Mouse (Mus musculus) forebrain, embryonic 14.5 days (tissue): Measurements from ENCODE around the gene Ctxn2. TPM values are rescaled to one million over a fixed set of nuclear protein-coding genes. Genes with fewer than 3 reads are reported as not detected.

Source experiments
- ATAC-seq: fragments of 200-750 bp; cut with Nextera tagmentation; 2 replicates; pipeline ENCODE4 v1.8.0; 2017; ENCODE audit warnings: mild to moderate bottlenecking, moderate library complexity
- DNase-seq: peaks from one replicate; pipeline ENCODE4 v3.0.0-alpha.2; 2015; ENCODE audit warnings: low spot score
- H3K27ac ChIP-seq: fragments of 300-500 bp; sonication (generic); 2 replicates; pipeline ENCODE4 v1.5.1; 2014; ENCODE audit warnings: low read depth, mild to moderate bottlenecking, control low read depth, low read length, moderate library complexity
- H3K27me3 ChIP-seq: fragments of 300-500 bp; sonication (generic); replicated peaks from 2 replicates; pipeline ENCODE4 v1.6.1; 2014; ENCODE audit warnings: low read length, control low read depth, mixed read lengths; ENCODE audit not compliant: control insufficient read depth, insufficient read depth
- H3K36me3 ChIP-seq: fragments of 300-500 bp; sonication (generic); 2 replicates; pipeline ENCODE4 v1.6.1; 2014; ENCODE audit warnings: low read length, control low read depth; ENCODE audit not compliant: control insufficient read depth, insufficient read depth
- H3K4me1 ChIP-seq: fragments of 300-500 bp; sonication (generic); 2 replicates; pipeline ENCODE4 v1.6.1; 2014; ENCODE audit warnings: antibody characterized with exemption, low read length, control low read depth; ENCODE audit not compliant: control insufficient read depth, insufficient read depth
- H3K4me2 ChIP-seq: fragments of 300-500 bp; sonication (generic); 2 replicates; pipeline ENCODE4 v1.6.1; 2014; ENCODE audit warnings: mild to moderate bottlenecking, control low read depth, low read length
- H3K4me3 ChIP-seq: fragments of 300-500 bp; sonication (generic); 2 replicates; pipeline ENCODE4 v1.5.1; 2014; ENCODE audit warnings: low read depth, low read length, control low read depth
- H3K9ac ChIP-seq: fragments of 300-500 bp; sonication (generic); 2 replicates; pipeline ENCODE4 v1.6.1; 2014; ENCODE audit warnings: mild to moderate bottlenecking, low read length, control low read depth, moderate library complexity
- H3K9me3 ChIP-seq: fragments of 300-500 bp; sonication (generic); replicated peaks from 2 replicates; pipeline ENCODE4 v1.6.1; 2016; ENCODE audit warnings: low read length, control low read depth, mixed read lengths; ENCODE audit not compliant: control insufficient read depth
- WGBS: fragments of 180-500 bp; shearing (Covaris S2); extraction: QIAGEN DNeasy Blood & Tissue Kit; methylation state at CpG from one replicate; pipeline ENCODE4 v1.1.7; 2014; 5-methylcytosine and 5-hydroxymethylcytosine counted together
- polyA plus RNA-seq: library from polyadenylated mRNA; unstranded; fragments of >200 nt; fragmentation: Nextera tagmentation; extraction: Ambion mirVana; gene quantifications from 2 replicates; pipeline ENCODE4 v1.2.1, GENCODE M21; 2014

Ctxn2 gene
- polyA plus RNA-seq, 1 experiment from 2014 or later, result 4.6 TPM

DNA sequence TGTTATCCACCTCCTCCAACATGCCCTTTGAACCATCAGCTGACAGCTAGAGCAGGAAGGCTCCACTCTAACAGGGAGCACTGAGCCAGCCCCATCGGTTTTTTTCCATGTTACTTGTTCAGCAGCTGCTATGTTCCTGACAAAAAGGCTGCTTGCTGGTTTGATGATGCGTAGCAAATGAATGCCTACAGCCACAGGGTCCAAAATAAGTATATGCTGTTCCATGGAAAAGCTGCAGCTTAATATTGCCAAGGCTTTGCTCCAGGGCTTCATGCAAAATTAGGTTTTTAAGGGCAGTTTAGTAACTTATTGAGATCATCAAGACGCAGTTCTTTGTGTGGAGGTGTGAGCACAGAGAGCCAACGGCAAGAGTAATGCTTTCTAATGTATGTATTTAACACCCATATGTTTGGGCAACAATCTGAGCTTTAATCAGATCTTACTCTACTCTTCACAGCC lies 25.5 kb downstream of the Ctxn2 start:
- H3K4me2 ChIP-seq, result no peak overlapping the region
- H3K4me3 ChIP-seq, result no peak overlapping the region
- H3K4me1 ChIP-seq, result peaks cover 4% of the 10 kb centered on the region; the same call in 1 of the 2 replicates
- H3K27ac ChIP-seq, result no peak overlapping the region
- ATAC-seq, result peak; percentile 32
- no peaks in the 10 kb centered on the region for H3K9me3 ChIP-seq
- no peaks in the 10 kb centered on the region for H3K27me3 ChIP-seq
- WGBS, result 39% methylated on average over 4 of the region's 4 CpGs
- no peaks in the 10 kb centered on the region for H3K36me3 ChIP-seq
- DNase-seq, result peak; percentile 63
- no peak overlapping the region for H3K9ac ChIP-seq

GRCm38 (mm10) chr2:125178225-125178798 lies 41.8 kb downstream of the Ctxn2 start:
- WGBS, result 73% methylated on average over 7 of the region's 7 CpGs
- H3K4me2 ChIP-seq, result no peak overlapping the region
- H3K9ac ChIP-seq, result no peak overlapping the region
- H3K36me3 ChIP-seq, result no peaks in the 10 kb centered on the region
- H3K27ac ChIP-seq, result 0 out of 2 replicates have a peak overlapping the region, but pooled peaks have one; percentile 9
- peak; percentile 71; the same call in 1 of the 2 replicates for ATAC-seq
- no peaks in the 10 kb centered on the region for H3K9me3 ChIP-seq
- DNase-seq, result peak; percentile 72
- H3K4me1 ChIP-seq, result no peaks in the 10 kb centered on the region
- no peak overlapping the region for H3K4me3 ChIP-seq
- no peaks in the 10 kb centered on the region for H3K27me3 ChIP-seq

DNA sequence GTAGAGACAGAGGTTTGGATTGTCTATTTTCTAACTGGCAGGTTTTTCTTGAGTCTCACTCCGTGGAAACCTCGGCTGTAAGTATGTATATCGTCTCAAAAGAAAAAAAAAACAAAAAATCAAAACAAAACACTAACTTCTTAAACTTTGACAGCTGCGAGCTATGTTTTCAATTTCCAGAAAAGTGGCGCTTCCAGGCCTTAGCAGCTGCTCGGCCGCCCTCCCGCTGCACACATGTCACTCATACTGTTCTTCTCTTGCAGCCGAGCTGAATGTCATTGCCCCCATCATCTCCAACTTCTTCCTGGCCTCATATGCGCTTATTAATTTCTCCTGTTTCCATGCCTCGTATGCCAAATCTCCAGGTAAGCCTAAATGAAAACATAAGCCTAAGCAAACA lies 51.4 kb downstream of the Ctxn2 start:
- Histone ChIP-seq H3K9ac (no peak overlapping the region), H3K27ac (no peak overlapping the region), H3K9me3 (no peaks in the 10 kb centered on the region), H3K27me3 (no peaks in the 10 kb centered on the region), H3K4me2 (no peak overlapping the region), H3K36me3 (no peaks in the 10 kb centered on the region), H3K4me3 (no peak overlapping the region), H3K4me1 (no peaks in the 10 kb centered on the region)
- WGBS, result 76% methylated on average over 11 of the region's 11 CpGs
- DNase-seq (no peak), ATAC-seq (no peak)

GRCm38 (mm10) chr2:125189197-125189596 lies 52.7 kb downstream of the Ctxn2 start:
- WGBS, result 2% methylated on average over 2 of the region's 2 CpGs
- no peaks in the 10 kb centered on the region for H3K27me3 ChIP-seq
- ATAC-seq, result peak; percentile 70
- H3K36me3 ChIP-seq, result no peaks in the 10 kb centered on the region
- no peak overlapping the region for H3K27ac ChIP-seq
- no peak overlapping the region for H3K4me3 ChIP-seq
- H3K9me3 ChIP-seq, result no peaks in the 10 kb centered on the region
- no peak overlapping the region for H3K9ac ChIP-seq
- peak; percentile 76 for DNase-seq
- H3K4me2 ChIP-seq, result no peak overlapping the region
- no peaks in the 10 kb centered on the region for H3K4me1 ChIP-seq

- H3K4me2 ChIP-seq, result no peak overlapping the region
- no peak overlapping the region for H3K4me3 ChIP-seq
- H3K4me1 ChIP-seq, result no peaks in the 10 kb centered on the region
- no peaks in the 10 kb centered on the region for H3K9me3 ChIP-seq
- no peak overlapping the region for H3K27ac ChIP-seq
- H3K27me3 ChIP-seq, result no peaks in the 10 kb centered on the region
- ATAC-seq (no peak), DNase-seq (no peak)
- H3K9ac ChIP-seq, result no peak overlapping the region
- H3K36me3 ChIP-seq, result no peaks in the 10 kb centered on the region
Measured at GRCm38 (mm10) chr2:125192905-125193304, 56.4 kb downstream of the Ctxn2 start.

DNA sequence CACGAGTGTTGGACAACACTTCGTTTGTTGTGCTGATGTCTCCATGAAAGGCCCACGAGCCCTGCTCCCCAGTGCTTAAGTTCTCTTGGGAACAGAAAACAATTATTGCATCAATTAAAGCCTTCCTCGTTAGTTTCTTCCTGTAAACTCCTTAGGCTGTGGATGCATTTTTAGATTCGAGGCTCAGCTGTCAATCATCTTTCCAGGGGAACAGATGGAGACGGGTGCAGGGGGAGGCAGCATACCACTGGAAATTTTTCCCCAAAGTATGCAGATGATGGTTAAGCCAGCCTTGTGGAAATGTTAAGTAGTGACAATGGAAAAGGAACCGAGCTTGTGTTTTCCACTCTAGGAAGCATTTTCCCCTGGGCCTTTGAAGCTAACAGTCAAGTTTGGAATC lies 60.3 kb downstream of the Ctxn2 start:
- no peak for ATAC-seq
- Histone ChIP-seq H3K27ac (no peak overlapping the region), H3K4me1 (no peaks in the 10 kb centered on the region), H3K36me3 (no peaks in the 10 kb centered on the region), H3K4me2 (no peak overlapping the region), H3K4me3 (no peak overlapping the region), H3K9me3 (no peaks in the 10 kb centered on the region), H3K9ac (no peak overlapping the region), H3K27me3 (no peaks in the 10 kb centered on the region)
- DNase-seq, result peak; percentile 28
- WGBS, result 19% methylated on average over 7 of the region's 7 CpGs

Other genes with a start within 250 kb of the Ctxn2 start
- 3.6 and 4.6 TPM in 2 replicates for gene Slc24a5, start 68.6 kb upstream of the Ctxn2 start, polyA plus RNA-seq
- 257 and 259 TPM in 2 replicates for gene Myef2, start 13.0 kb upstream of the Ctxn2 start, polyA plus RNA-seq
- gene Slc12a1, start 15.8 kb downstream of the Ctxn2 start, polyA plus RNA-seq, result 0.05 TPM in 1 of 2 replicates, not detected in the other
- 127 and 151 TPM in 2 replicates for gene Dut, start 110.5 kb downstream of the Ctxn2 start, polyA plus RNA-seq